Mouse (Mus musculus): Measurements from ENCODE around the gene Nfic. TPM values are rescaled to one million over a fixed set of nuclear protein-coding genes. Genes with fewer than 3 reads are reported as not detected.

The Nfic gene
- total and polyA plus RNA-seq, 3 experiments = 2.0 to 9.7 TPM; not detected in 1

- Histone ChIP-seq H3K27ac (ENCODE audit: control insufficient read depth, low read depth, low read length) (peak overlapping the region; percentile 86), H3K4me1 (ENCODE audit: control insufficient read depth in 1 of 2, insufficient read depth in 2 of 2, low read length in 2 of 2) (peaks cover 8 to 23% of the 10 kb centered on the region in 2 experiments; a peak in 3 of 4 replicates), H3K79me2 (ENCODE audit: control insufficient read depth, insufficient read depth, low read length, poor library complexity) (peaks cover 4% of the 10 kb centered on the region; the same call in 1 of the 2 replicates), H3K4me3 (ENCODE audit: control insufficient read depth in 1 of 2, insufficient read depth in 1 of 2, low read depth in 2 of 2, low read length in 2 of 2) (peak overlapping the region; percentile 62 to 77), H3K9me3 (replicated peaks; ENCODE audit: insufficient read depth, low read length) (no peaks in the 10 kb centered on the region), H3K9ac (ENCODE audit: control insufficient read depth, low read depth, low read length, poor library complexity, severe bottlenecking) (peak overlapping the region; percentile 82), H3K36me3 (ENCODE audit: control insufficient read depth in 1 of 2, insufficient read depth in 2 of 2, low read length in 2 of 2) (peaks cover 0 to 21% of the 10 kb centered on the region in 2 experiments; a peak in 2 of 4 replicates), H3K27me3 (ENCODE audit: control insufficient read depth in 1 of 2, insufficient read depth in 2 of 2, low read length in 2 of 2) (no peaks in the 10 kb centered on the region)
- DNase-seq (ENCODE audit: low read depth, low spot score) = peak; percentile 95
- TF ChIP-seq ELF1 (IDR thresholded peaks at IDR 0.05; ENCODE audit: low read depth, low read length) = 0 out of 2 replicates have a peak, but pooled peaks have one; percentile 25
- TF ChIP-seq POLR2AphosphoS5 (IDR thresholded peaks at IDR 0.05; ENCODE audit: borderline replicate concordance, low read depth, low read length) = no peak
- no peak for TF ChIP-seq ZNF384 (IDR thresholded peaks at IDR 0.05; ENCODE audit: low read depth, low read length)
- peak; percentile 52 for TF ChIP-seq TAL1 (IDR thresholded peaks at IDR 0.05; ENCODE audit: low read length)
- TF ChIP-seq EP300 (IDR thresholded peaks at IDR 0.05; ENCODE audit: low read depth in 1 of 2, low read length in 2 of 2) = peak; percentile 76 to 82
- TF ChIP-seq UBTF (IDR thresholded peaks at IDR 0.05; ENCODE audit: borderline replicate concordance, insufficient read depth, low read depth, low read length) = no peak
- peak; percentile 86 for TF ChIP-seq GATA1 (IDR thresholded peaks at IDR 0.05; ENCODE audit: low read depth, low read length)
- TF ChIP-seq RAD21 (IDR thresholded peaks at IDR 0.05; ENCODE audit: low read depth, low read length) = no peak
- peak; percentile 85 for TF ChIP-seq MAZ (IDR thresholded peaks at IDR 0.05; ENCODE audit: low read depth, low read length)
- no peak for TF ChIP-seq JUND (IDR thresholded peaks at IDR 0.05; ENCODE audit: low read depth, low read length)
- TF ChIP-seq USF2 (IDR thresholded peaks at IDR 0.05; ENCODE audit: borderline replicate concordance in 1 of 2, insufficient read depth in 1 of 2, low read depth in 1 of 2, low read length in 2 of 2) = no peak
- TF ChIP-seq NELFE (IDR thresholded peaks at IDR 0.05; ENCODE audit: low read depth, low read length) = peak; percentile 37; the same call in 1 of the 2 replicates
- TF ChIP-seq KAT2A (conservative IDR thresholded peaks at IDR 0.05; ENCODE audit: low read depth, low read length) = peak; percentile 33; the same call in 1 of the 2 replicates
- TF ChIP-seq SIN3A (IDR thresholded peaks at IDR 0.05; ENCODE audit: low read length) = peak; percentile 96
- peak; percentile 44; the same call in 1 of the 2 replicates for TF ChIP-seq POLR2AphosphoS2 (IDR thresholded peaks at IDR 0.05; ENCODE audit: low read length)
- TF ChIP-seq ZC3H11A (IDR thresholded peaks at IDR 0.05; ENCODE audit: low read depth, low read length) = no peak
- no peak for TF ChIP-seq GABPA (IDR thresholded peaks at IDR 0.05; ENCODE audit: low read depth, low read length)
- no peak for TF ChIP-seq CTCF (IDR thresholded peaks at IDR 0.05 in 2 of 3, conservative IDR thresholded peaks at IDR 0.05 in 1 of 3; ENCODE audit: control insufficient read depth in 1 of 3, insufficient read depth in 1 of 3, low read depth in 2 of 3, low read length in 3 of 3, poor library complexity in 1 of 3, severe bottlenecking in 1 of 3)
- no peak for TF ChIP-seq MEF2A (IDR thresholded peaks at IDR 0.05; ENCODE audit: extremely low read depth, insufficient replicate concordance, low read depth, low read length, poor library complexity, severe bottlenecking)
- TF ChIP-seq RCOR1 (IDR thresholded peaks at IDR 0.05; ENCODE audit: low read depth, low read length) = peak; percentile 16; the same call in 1 of the 2 replicates
- peak; percentile 94 for TF ChIP-seq TBP (IDR thresholded peaks at IDR 0.05; ENCODE audit: low read depth, low read length)
- TF ChIP-seq BHLHE40 (IDR thresholded peaks at IDR 0.05; ENCODE audit: borderline replicate concordance, low read depth, low read length) = peak; percentile 74; the same call in 1 of the 2 replicates
- TF ChIP-seq E2F4 (IDR thresholded peaks at IDR 0.05; ENCODE audit: borderline replicate concordance, low read depth, low read length) = 0 out of 2 replicates have a peak, but pooled peaks have one; percentile 32
- TF ChIP-seq ZMIZ1 (IDR thresholded peaks at IDR 0.05; ENCODE audit: low read depth, low read length) = no peak
- TF ChIP-seq ETS1 (IDR thresholded peaks at IDR 0.05; ENCODE audit: low read depth, low read length) = 0 out of 2 replicates have a peak, but pooled peaks have one; percentile 75
- TF ChIP-seq TCF12 (IDR thresholded peaks at IDR 0.05; ENCODE audit: low read depth, low read length) = peak; percentile 83
- peak; percentile 70 for TF ChIP-seq MYB (IDR thresholded peaks at IDR 0.05; ENCODE audit: low read depth, low read length)
- TF ChIP-seq USF1 (IDR thresholded peaks at IDR 0.05; ENCODE audit: low read depth, low read length) = peak; percentile 39; the same call in 1 of the 2 replicates
- TF ChIP-seq HCFC1 (IDR thresholded peaks at IDR 0.05; ENCODE audit: low read depth, low read length) = peak; percentile 79
- TF ChIP-seq CHD2 (IDR thresholded peaks at IDR 0.05; ENCODE audit: low read length) = no peak
- TF ChIP-seq MAFK (IDR thresholded peaks at IDR 0.05; ENCODE audit: borderline replicate concordance, low read depth, low read length) = no peak
- TF ChIP-seq MXI1 (IDR thresholded peaks at IDR 0.05; ENCODE audit: low read depth, low read length) = peak; percentile 94
- TF ChIP-seq NRF1 (IDR thresholded peaks at IDR 0.05; ENCODE audit: insufficient read depth, low read depth, low read length, poor library complexity, severe bottlenecking) = no peak
- TF ChIP-seq MAX (IDR thresholded peaks at IDR 0.05; ENCODE audit: low read length) = peak; percentile 93
- peak; percentile 84 for TF ChIP-seq MYC (IDR thresholded peaks at IDR 0.05; ENCODE audit: low read depth, low read length)
These were observed 103.7 kb downstream of the Nfic start for GRCm38 (mm10) chr10:81351678-81352291.

All from MEL (cell line).